Comparison of ENCODE assay signal across 1 mouse cellular context in the genomic region with DNA sequence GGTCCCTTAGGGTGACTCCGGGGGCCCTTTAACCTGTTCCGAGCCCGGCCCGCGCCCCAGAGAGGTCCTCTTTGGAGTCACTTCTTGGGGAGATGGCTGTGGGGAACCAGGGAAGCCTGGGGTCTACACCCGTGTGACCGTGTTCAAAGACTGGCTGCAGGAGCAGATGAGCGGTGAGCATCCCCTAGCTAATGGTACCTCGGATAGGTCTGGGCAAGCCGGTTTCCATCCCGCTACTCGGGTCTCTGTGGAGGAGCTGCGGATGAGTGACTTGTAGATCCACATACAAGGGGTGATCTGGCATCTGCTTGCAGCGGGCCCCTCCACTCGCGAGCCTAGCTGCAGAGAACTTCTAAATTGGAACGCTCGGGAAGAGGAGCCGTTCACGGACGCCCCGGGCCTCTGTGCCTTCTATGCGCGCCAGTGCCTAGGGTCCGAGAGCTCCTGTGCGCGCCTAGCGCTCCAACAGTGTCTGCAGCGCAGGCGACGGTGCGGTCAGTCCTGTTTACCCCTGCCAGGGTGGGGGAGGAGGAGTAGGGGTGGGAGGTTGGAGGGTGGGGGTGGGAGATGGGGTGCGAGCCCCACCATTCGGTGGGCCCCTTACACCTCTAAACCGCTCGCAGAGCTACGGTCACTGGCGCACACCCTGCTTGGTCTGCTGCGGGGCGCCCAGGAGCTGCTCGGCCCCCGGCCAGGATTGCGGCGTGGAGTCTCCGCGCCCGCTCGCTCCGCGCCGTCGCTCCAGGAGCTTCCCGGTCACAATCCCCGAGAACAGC.
TF ChIP-seq lines count a peak whose summit lies in the region.

No protein-coding gene starts in this region.

TF ChIP-seq in MEL, 35 proteins besides CTCF, POLR2A, EP300 and RAD21:
- TF ChIP-seq TAL1 (IDR thresholded peaks at IDR 0.05; ENCODE audit: low read length) (no peak), ZNF384 (IDR thresholded peaks at IDR 0.05; ENCODE audit: low read depth, low read length) (no peak), TBP (IDR thresholded peaks at IDR 0.05; ENCODE audit: low read depth, low read length) (no peak), BHLHE40 (IDR thresholded peaks at IDR 0.05; ENCODE audit: borderline replicate concordance, low read depth, low read length) (no peak), MAFK (IDR thresholded peaks at IDR 0.05; ENCODE audit: borderline replicate concordance, low read depth, low read length) (no peak), HCFC1 (IDR thresholded peaks at IDR 0.05; ENCODE audit: low read depth, low read length) (no peak), MAZ (IDR thresholded peaks at IDR 0.05; ENCODE audit: low read depth, low read length) (no peak), E2F4 (IDR thresholded peaks at IDR 0.05; ENCODE audit: borderline replicate concordance, low read depth, low read length) (no peak), CHD1 (IDR thresholded peaks at IDR 0.05; ENCODE audit: low read depth, low read length) (no peak), MXI1 (IDR thresholded peaks at IDR 0.05; ENCODE audit: low read depth, low read length) (no peak), MYB (IDR thresholded peaks at IDR 0.05; ENCODE audit: low read depth, low read length) (no peak), ZKSCAN1 (IDR thresholded peaks at IDR 0.05; ENCODE audit: low read depth, low read length) (no peak), POLR2AphosphoS2 (IDR thresholded peaks at IDR 0.05; ENCODE audit: low read length) (no peak), NELFE (IDR thresholded peaks at IDR 0.05; ENCODE audit: low read depth, low read length) (no peak)
